Mouse (Mus musculus) midbrain, embryonic 14.5 days (tissue): Measurements from ENCODE around the gene Pde4c. TPM values are rescaled to one million over a fixed set of nuclear protein-coding genes. Genes with fewer than 3 reads are reported as not detected.

Experiments
- ATAC-seq: fragments of 200-750 bp; cut with Nextera tagmentation; 2 replicates; pipeline ENCODE4 v1.8.0; 2017; ENCODE audit warnings: moderate number of reproducible peaks, moderate library complexity; ENCODE audit not compliant: low FRiP score, low TSS enrichment
- DNase-seq: peaks from one replicate; pipeline ENCODE4 v3.0.0-alpha.2; 2015
- H3K27ac ChIP-seq: fragments of 300-500 bp; sonication (generic); replicated peaks from 2 replicates; pipeline ENCODE4 v1.5.1; 2014; ENCODE audit warnings: mild to moderate bottlenecking, low read depth, low read length, moderate library complexity
- H3K27me3 ChIP-seq: fragments of 300-500 bp; sonication (generic); 2 replicates; pipeline ENCODE4 v1.6.1; 2014; ENCODE audit warnings: low read length, control low read depth, mixed read lengths; ENCODE audit not compliant: control insufficient read depth, insufficient read depth
- H3K36me3 ChIP-seq: fragments of 300-500 bp; sonication (generic); 2 replicates; pipeline ENCODE4 v1.6.1; 2014; ENCODE audit warnings: low read length, control low read depth; ENCODE audit not compliant: control insufficient read depth, insufficient read depth
- H3K4me1 ChIP-seq: fragments of 300-500 bp; sonication (generic); 2 replicates; pipeline ENCODE4 v1.6.1; 2014; ENCODE audit warnings: mild to moderate bottlenecking, antibody characterized with exemption, low read length, control low read depth; ENCODE audit not compliant: control insufficient read depth, insufficient read depth
- H3K4me2 ChIP-seq: fragments of 300-500 bp; sonication (generic); 2 replicates; pipeline ENCODE4 v1.6.1; 2014; ENCODE audit warnings: mild to moderate bottlenecking, low read length, moderate library complexity
- H3K4me3 ChIP-seq: fragments of 300-500 bp; sonication (generic); replicated peaks from 2 replicates; pipeline ENCODE4 v1.5.1; 2014; ENCODE audit warnings: low read depth, low read length
- H3K9ac ChIP-seq: fragments of 300-500 bp; sonication (generic); replicated peaks from 2 replicates; pipeline ENCODE4 v1.6.1; 2014; ENCODE audit warnings: mild to moderate bottlenecking, low read length, moderate library complexity
- H3K9me3 ChIP-seq: fragments of 300-500 bp; sonication (generic); 2 replicates; pipeline ENCODE4 v1.6.1; 2016; ENCODE audit warnings: low read length, control low read depth, mixed read lengths; ENCODE audit not compliant: control insufficient read depth
- WGBS: fragments of 180-500 bp; shearing (Covaris S2); extraction: QIAGEN DNeasy Blood & Tissue Kit; methylation state at CpG from one replicate; pipeline ENCODE4 v1.1.7; 2014; 5-methylcytosine and 5-hydroxymethylcytosine counted together
- polyA plus RNA-seq: library from polyadenylated mRNA; unstranded; fragments of >200 nt; fragmentation: Nextera tagmentation; extraction: Ambion mirVana; gene quantifications from 2 replicates; pipeline ENCODE4 v1.2.1, GENCODE M21; 2014

The Pde4c gene
- polyA plus RNA-seq, 1 experiment from 2014 or later = 0.24 TPM

- DNase-seq (peak; percentile 98), ATAC-seq (peak; percentile 24)
- under 1% methylated on average over 20 of the region's 20 CpGs for WGBS
- peaks cover 39% of the 10 kb centered on the region for H3K4me1 ChIP-seq
- peak overlapping the region; percentile 98 for H3K9ac ChIP-seq
- H3K27me3 ChIP-seq = no peaks in the 10 kb centered on the region
- H3K4me2 ChIP-seq = peak overlapping the region; percentile 59
- H3K4me3 ChIP-seq = peak overlapping the region; percentile 97
- H3K9me3 ChIP-seq = no peaks in the 10 kb centered on the region
- H3K27ac ChIP-seq = peak overlapping the region; percentile 99
- H3K36me3 ChIP-seq = peaks cover 9% of the 10 kb centered on the region; the same call in 1 of the 2 replicates
Measured at GRCm38 (mm10) chr8:70700555-70700922, 23.0 kb upstream of the Pde4c start.

- 54% methylated on average over 10 of the region's 10 CpGs for WGBS
- peaks cover 36% of the 10 kb centered on the region for H3K4me1 ChIP-seq
- peaks cover 9% of the 10 kb centered on the region; the same call in 1 of the 2 replicates for H3K36me3 ChIP-seq
- ATAC-seq (no peak), DNase-seq (no peak)
- peak overlapping the region; percentile 97 for H3K4me3 ChIP-seq
- no peaks in the 10 kb centered on the region for H3K9me3 ChIP-seq
- peak overlapping the region; percentile 99 for H3K27ac ChIP-seq
- peak overlapping the region; percentile 59 for H3K4me2 ChIP-seq
- no peaks in the 10 kb centered on the region for H3K27me3 ChIP-seq
- H3K9ac ChIP-seq = peak overlapping the region; percentile 98
Measured at GRCm38 (mm10) chr8:70701048-70701981, 22.2 kb upstream of the Pde4c start.

- Histone ChIP-seq H3K9me3 (no peaks in the 10 kb centered on the region), H3K36me3 (peaks cover 9% of the 10 kb centered on the region; the same call in 1 of the 2 replicates), H3K27ac (no peak overlapping the region), H3K4me2 (peak overlapping the region; percentile 59), H3K27me3 (no peaks in the 10 kb centered on the region), H3K9ac (peak overlapping the region; percentile 10; the same call in 1 of the 2 replicates), H3K4me1 (peaks cover 27% of the 10 kb centered on the region), H3K4me3 (peak overlapping the region; percentile 97)
- no peak for DNase-seq
- 83% methylated on average over 2 of the region's 2 CpGs for WGBS
- no peak for ATAC-seq
Measured at GRCm38 (mm10) chr8:70701982-70702841, 21.3 kb upstream of the Pde4c start.

GRCm38 (mm10) chr8:70702842-70703182, 20.7 kb upstream of the Pde4c start:
- no peak overlapping the region for H3K4me3 ChIP-seq
- peak overlapping the region; percentile 59 for H3K4me2 ChIP-seq
- H3K4me1 ChIP-seq = peaks cover 22% of the 10 kb centered on the region
- H3K36me3 ChIP-seq = peaks cover 9% of the 10 kb centered on the region; the same call in 1 of the 2 replicates
- no peak for DNase-seq
- WGBS = 88% methylated on average over 3 of the region's 3 CpGs
- no peaks in the 10 kb centered on the region for H3K27me3 ChIP-seq
- ATAC-seq = no peak
- H3K9me3 ChIP-seq = no peaks in the 10 kb centered on the region
- no peak overlapping the region for H3K27ac ChIP-seq
- H3K9ac ChIP-seq = peak overlapping the region; percentile 10; the same call in 1 of the 2 replicates

- DNase-seq (no peak), ATAC-seq (no peak)
- peaks cover 9% of the 10 kb centered on the region; the same call in 1 of the 2 replicates for H3K36me3 ChIP-seq
- peak within 1 kb of the TSS; percentile 10; the same call in 1 of the 2 replicates for H3K9ac ChIP-seq
- WGBS = 94% methylated on average over 3 of the region's 3 CpGs
- no peak within 1 kb of the TSS for H3K4me3 ChIP-seq
- peaks cover 18% of the 10 kb centered on the region for H3K4me1 ChIP-seq
- H3K9me3 ChIP-seq = no peaks in the 10 kb centered on the region
- no peaks in the 10 kb centered on the region for H3K27me3 ChIP-seq
- H3K4me2 ChIP-seq = peak within 1 kb of the TSS; percentile 59
- H3K27ac ChIP-seq = no peak within 1 kb of the TSS
Measured at GRCm38 (mm10) chr8:70703287-70703686, 20.2 kb upstream of the Pde4c start, which contains the start of gene Iqcn. Gene Iqcn (plus strand): TSS chr8:70703457.

- Histone ChIP-seq H3K4me3 (no peak overlapping the region), H3K4me1 (no peaks in the 10 kb centered on the region; the same call in 1 of the 2 replicates), H3K27ac (no peak overlapping the region), H3K27me3 (no peaks in the 10 kb centered on the region), H3K9me3 (no peaks in the 10 kb centered on the region), H3K36me3 (peaks cover 2% of the 10 kb centered on the region; the same call in 1 of the 2 replicates), H3K9ac (no peak overlapping the region), H3K4me2 (no peak overlapping the region)
- 92% methylated on average over 14 of the region's 14 CpGs for whole genome bisulfite sequencing
- DNase-seq = no peak
- no peak for ATAC-seq
Measured at GRCm38 (mm10) chr8:70708281-70708680, 15.2 kb upstream of the Pde4c start.

GRCm38 (mm10) chr8:70709794-70710193, 13.7 kb upstream of the Pde4c start:
- H3K4me1 ChIP-seq = no peaks in the 10 kb centered on the region
- no peak overlapping the region for H3K4me3 ChIP-seq
- H3K9ac ChIP-seq = no peak overlapping the region
- no peaks in the 10 kb centered on the region for H3K27me3 ChIP-seq
- no peaks in the 10 kb centered on the region for H3K9me3 ChIP-seq
- no peak for ATAC-seq
- H3K4me2 ChIP-seq = no peak overlapping the region
- WGBS = 94% methylated on average over 9 of the region's 9 CpGs
- H3K36me3 ChIP-seq = no peaks in the 10 kb centered on the region
- no peak for DNase-seq
- H3K27ac ChIP-seq = no peak overlapping the region

GRCm38 (mm10) chr8:70710296-70710695, 13.2 kb upstream of the Pde4c start:
- H3K4me3 ChIP-seq = no peak overlapping the region
- H3K27ac ChIP-seq = no peak overlapping the region
- ATAC-seq = no peak
- H3K4me1 ChIP-seq = no peaks in the 10 kb centered on the region
- no peak for DNase-seq
- H3K9me3 ChIP-seq = no peaks in the 10 kb centered on the region
- H3K9ac ChIP-seq = no peak overlapping the region
- H3K4me2 ChIP-seq = no peak overlapping the region
- no peaks in the 10 kb centered on the region for H3K27me3 ChIP-seq
- H3K36me3 ChIP-seq = no peaks in the 10 kb centered on the region
- 87% methylated on average over 1 of the region's 1 CpGs for WGBS
